Mouse (Mus musculus) retina, postnatal 7 days (tissue): ENCODE results near the gene Nrgn.

Experiments
- DNase-seq: peaks from one replicate; pipeline ENCODE4 v3.0.0-alpha.2; 2012; ENCODE audit warnings: low read depth, low spot score

Gene Nrgn

GRCm38 (mm10) chr9:37530031-37530887 is 22.4 kb downstream of the Nrgn start:
- no peak for DNase-seq

- no peak for DNase-seq
Measured at GRCm38 (mm10) chr9:37528225-37528970, 24.3 kb downstream of the Nrgn start.

DNA sequence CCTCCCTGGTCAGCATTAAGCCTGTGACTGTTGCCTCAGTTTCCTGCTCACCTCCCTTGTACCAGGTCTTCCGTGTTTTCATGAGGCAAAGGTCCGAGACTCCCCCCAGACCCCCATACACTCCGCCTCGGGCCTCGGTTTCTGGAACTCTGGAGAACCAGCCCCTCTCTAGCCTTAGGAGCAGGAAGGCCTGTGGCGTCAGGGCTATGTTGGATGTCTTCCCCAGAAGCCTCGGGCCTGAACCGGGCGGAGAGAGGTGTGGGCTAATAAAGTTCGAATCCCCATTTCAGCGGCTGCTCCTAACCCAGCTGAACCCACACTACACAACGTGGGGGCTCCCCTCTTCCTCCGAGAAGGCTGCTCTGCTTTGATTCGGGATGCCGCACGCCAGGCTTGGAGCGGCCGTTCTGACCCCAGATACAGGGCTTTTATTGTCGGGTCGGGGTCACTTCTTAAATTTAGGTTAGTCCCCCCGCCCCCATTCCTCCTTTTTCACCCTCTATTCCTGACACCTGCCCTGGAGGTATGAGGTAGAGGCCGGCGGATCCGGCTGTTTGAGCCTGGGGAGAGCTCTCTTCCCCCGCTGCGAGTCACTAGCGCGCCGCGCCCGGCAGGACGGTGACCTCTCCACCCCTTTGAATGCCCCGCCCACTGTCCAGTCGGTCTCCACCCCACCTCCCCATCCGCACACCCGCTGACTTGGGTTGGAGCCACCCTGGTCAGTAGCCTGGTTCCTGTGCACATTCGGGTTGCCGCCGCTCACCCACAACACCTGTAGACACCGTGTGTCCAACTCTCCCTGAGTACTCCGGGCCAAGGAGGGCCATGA is 25.1 kb downstream of the Nrgn start, which contains the start of gene Esam:
Gene Esam, plus strand, starts transcription at position 683 of the 829 bp plus-strand sequence.
- no peak for DNase-seq

DNA sequence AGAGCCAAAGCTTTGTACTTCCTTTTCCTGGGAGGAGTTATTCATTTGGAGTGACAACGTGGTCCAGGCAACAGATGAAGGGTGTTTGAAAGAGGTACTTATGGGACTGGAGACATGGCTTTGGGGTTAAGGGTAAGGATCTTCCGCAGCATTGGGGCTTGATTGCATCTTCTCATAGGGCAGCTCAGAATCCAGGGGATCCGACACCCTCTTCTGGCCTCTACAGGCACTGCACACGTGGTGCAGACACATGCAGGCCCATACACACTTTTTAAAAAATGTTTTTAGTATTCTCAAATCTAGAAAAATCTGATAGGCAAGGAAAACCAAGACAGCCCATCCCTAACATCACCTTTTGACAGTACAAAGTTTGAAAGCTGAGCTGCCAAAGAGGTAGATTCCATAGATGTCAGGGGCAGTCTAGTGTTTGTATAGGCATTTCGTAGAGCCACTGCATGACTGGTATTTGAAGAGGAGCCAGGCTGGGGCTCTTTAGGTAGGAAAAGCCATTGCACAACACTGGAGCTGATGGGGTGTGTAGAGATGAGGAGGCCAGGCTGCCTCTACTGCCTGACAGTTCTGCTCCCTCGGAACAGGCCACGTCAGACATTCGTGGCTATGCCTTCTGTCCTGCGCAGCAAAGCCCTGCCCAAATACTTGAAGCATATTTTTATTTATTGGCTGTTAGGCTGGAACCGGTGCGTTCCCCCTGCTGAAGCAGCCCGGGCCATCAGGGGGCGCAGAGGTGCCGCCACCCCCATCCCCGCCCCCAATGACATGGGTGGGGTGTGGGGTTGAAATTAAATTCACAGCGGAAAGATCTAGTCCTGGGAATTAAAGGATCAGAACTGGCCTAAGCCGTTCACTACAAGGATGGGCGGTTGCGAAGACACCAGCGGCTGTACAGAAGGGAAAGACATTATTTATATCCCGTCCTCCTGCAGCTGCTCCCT is 26.0 kb downstream of the Nrgn start:
- no peak for DNase-seq

DNA sequence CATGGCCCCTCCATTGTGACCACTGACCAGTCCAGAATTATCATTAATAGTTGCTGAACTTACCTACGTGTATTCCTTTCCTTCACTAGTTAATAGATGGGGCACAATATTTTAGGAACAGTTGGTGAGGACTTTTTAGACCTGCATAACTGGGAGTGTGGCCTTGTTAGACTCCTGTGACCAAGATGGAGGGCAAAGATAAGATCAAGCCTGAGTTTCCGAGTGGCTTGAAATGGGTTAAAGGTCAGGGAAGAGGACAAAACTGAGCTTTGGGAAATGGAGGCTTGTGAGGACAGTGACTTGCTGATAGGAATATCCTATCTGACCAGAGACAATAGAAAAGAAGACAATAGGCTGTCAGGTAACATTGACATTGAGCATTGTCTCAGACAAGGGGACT is 27.2 kb downstream of the Nrgn start:
- DNase-seq, result no peak

DNA sequence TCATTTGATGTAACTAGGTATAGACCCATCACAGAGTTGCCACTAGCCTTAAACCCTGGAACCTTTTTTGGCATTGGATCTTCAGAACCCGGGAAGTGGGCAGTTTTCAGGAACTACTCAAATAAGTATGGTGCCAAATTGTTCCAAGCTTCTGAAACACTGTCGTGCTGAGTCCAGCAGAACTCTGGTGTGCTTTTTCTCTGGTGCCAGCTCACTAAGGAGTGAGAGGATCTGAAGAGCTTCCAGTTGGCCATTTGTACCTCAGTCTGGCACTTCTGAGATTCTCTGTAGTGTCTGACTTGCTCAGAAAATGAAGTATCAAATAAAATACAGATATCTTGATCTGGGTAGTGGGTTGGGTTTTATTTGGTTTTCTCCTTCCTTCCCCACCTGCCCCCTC is 32.7 kb downstream of the Nrgn start:
- DNase-seq, result no peak

DNA sequence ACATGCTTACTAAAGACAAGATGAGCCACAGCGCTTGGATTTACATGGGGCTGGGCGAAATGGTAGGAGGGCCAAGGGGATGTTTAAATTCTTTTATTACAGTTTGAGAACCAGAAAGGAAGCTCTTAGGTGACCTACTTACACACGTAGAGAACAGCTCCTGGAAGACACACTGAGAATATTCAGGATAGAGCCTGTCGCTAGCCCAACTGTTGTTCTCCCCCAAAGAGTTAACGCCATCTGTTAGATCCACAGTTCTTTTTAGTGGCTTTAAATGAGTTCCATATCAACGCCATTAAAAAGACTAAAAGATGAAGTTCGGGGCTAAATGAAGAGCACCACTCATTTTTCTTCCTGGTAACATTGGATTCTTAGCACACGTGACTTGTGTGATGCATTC is 33.7 kb downstream of the Nrgn start:
- DNase-seq, result no peak

- DNase-seq, result no peak
Measured at GRCm38 (mm10) chr9:37517467-37517866, 35.2 kb downstream of the Nrgn start.

DNA sequence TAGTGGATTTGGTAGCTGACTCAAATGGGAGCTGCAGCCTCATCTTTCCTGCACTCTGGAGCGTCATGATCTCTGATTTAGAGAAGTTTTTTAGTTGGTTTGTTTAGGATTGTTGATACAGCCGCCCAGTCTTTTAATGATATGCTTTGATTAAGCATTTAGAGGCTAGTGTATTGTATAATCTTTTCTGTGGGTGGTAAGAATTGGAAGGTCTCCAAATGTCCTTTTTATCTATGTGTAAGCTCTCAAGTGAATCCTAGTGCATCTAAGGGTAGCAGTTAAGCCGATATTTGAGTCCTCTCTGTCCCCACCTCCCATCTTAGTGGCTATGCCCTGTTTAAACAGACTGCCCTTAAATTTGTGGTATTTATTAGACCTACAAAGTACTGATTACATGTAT is 38.2 kb downstream of the Nrgn start:
- no peak for DNase-seq

DNA sequence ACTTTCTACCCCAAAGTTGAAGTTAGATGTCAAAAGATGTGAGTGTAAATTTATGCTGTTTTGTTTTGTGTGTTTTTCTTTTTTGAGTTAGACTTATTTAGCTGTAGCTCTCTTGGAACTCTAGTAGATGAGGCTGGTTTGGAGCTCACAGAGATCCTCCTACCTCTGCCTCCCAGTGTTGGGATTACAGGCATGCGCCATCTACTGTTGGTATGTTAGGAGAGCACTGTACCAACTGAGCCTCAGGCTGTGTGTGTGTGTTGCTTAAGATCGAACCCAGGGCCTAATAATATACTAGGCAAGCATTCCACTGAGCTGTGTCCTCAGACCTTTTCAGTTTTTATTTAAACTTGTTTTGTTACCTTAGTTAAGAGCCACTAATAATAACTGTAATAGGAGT is 40.6 kb downstream of the Nrgn start:
- no peak for DNase-seq

- no peak for DNase-seq
Measured at GRCm38 (mm10) chr9:37506023-37506422, 46.7 kb downstream of the Nrgn start.

- DNase-seq, result no peak
Measured at GRCm38 (mm10) chr9:37504348-37504747, 48.4 kb downstream of the Nrgn start.

- no peak for DNase-seq
Measured at GRCm38 (mm10) chr9:37501170-37501569, 51.5 kb downstream of the Nrgn start.

- DNase-seq, result no peak
Measured at GRCm38 (mm10) chr9:37500201-37500600, 52.5 kb downstream of the Nrgn start.

DNA sequence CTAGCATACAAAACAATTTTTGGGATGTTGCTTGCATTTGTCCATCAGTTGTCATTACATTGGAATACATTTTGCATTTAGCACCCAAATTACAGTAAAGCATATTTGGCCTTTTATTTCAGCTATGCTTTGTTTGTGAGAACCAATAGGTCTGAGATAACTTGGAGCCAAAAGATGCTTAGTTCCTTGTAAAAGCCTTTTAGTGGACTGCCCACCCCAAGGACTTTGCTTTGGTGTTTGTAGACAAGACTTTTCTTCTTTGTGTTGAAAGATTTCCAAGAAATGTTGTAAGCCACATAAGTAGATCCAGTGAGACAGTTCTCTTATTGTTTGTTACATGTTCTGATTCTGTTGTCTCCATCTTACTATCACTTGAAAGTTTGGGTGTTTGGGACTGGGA is 56.4 kb downstream of the Nrgn start:
- no peak for DNase-seq

DNA sequence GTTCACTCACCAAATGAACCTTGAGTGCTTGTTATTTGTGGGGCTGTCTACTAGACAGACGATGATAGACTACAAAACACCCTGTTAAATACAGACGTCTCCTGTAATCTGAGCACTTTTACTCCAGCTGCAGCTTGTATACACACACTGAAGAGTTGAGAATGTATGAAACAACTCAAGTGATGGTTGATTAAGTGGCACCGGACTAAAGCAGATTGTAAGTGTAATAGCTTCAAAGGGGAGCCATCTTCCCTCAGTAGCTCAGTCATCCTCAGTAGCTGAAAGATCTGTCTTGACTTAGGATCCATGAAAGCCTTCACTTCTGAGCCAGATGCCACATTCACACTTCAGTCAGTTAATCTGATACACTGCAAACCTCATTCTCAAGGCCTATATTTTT is 56.9 kb downstream of the Nrgn start:
- no peak for DNase-seq
